Mouse (Mus musculus): ENCODE data around the gene Icam4. TPM values are rescaled to one million over a fixed set of nuclear protein-coding genes. Genes with fewer than 3 reads are reported as not detected.

Gene Icam4
- polyA plus RNA-seq, 1 experiment from 2014 or later: 1.0 TPM

MicroRNAs encoded within 50 kb of the gene (microRNA counts, 519-probe panel; counts per million panel counts)
- microRNA mmu-miR-1900: 3,056 counts per million, percentile 55 among the panel's probes with 10 or more counts

Small RNAs within 50 kb of the gene (microRNA-seq; reads per million reads assigned to microRNA genes)
- gene Mir1900 (not detected), gene Mir7082 (not detected)

Other genes with a start within 250 kb of the Icam4 start
- gene Col5a3, start 214.3 kb upstream of the Icam4 start, polyA plus RNA-seq (2014; fragmentation: Nextera tagmentation; extraction: Ambion mirVana): 1.1 and 1.2 TPM in 2 replicates
- gene Rdh8, start 210.9 kb upstream of the Icam4 start, polyA plus RNA-seq (2014; fragmentation: Nextera tagmentation; extraction: Ambion mirVana): not detected in 2 replicates
- 11.9 and 12.6 TPM in 2 replicates for gene A230050P20Rik, start 160.7 kb upstream of the Icam4 start, polyA plus RNA-seq (2014; fragmentation: Nextera tagmentation; extraction: Ambion mirVana)
- gene Angptl6, start 149.6 kb upstream of the Icam4 start, polyA plus RNA-seq (2014; fragmentation: Nextera tagmentation; extraction: Ambion mirVana): 6.9 and 7.2 TPM in 2 replicates
- 72.7 and 74.6 TPM in 2 replicates for gene Ppan, start 141.2 kb upstream of the Icam4 start, polyA plus RNA-seq (2014; fragmentation: Nextera tagmentation; extraction: Ambion mirVana)
- gene Eif3g, start 130.8 kb upstream of the Icam4 start, polyA plus RNA-seq (2014; fragmentation: Nextera tagmentation; extraction: Ambion mirVana): 281 and 289 TPM in 2 replicates
- 64.7 and 69.6 TPM in 2 replicates for gene Dnmt1, start 69.5 kb upstream of the Icam4 start, polyA plus RNA-seq (2014; fragmentation: Nextera tagmentation; extraction: Ambion mirVana)
- gene S1pr2, start 52.6 kb upstream of the Icam4 start, polyA plus RNA-seq (2014; fragmentation: Nextera tagmentation; extraction: Ambion mirVana): 48.6 and 52.3 TPM in 2 replicates
- 136 and 150 TPM in 2 replicates for gene Mrpl4, start 26.6 kb upstream of the Icam4 start, polyA plus RNA-seq (2014; fragmentation: Nextera tagmentation; extraction: Ambion mirVana)
- gene Icam1, start 13.4 kb upstream of the Icam4 start, polyA plus RNA-seq (2014; fragmentation: Nextera tagmentation; extraction: Ambion mirVana): 10.6 and 12.5 TPM in 2 replicates
- gene Icam5, start 2.7 kb downstream of the Icam4 start, polyA plus RNA-seq (2014; fragmentation: Nextera tagmentation; extraction: Ambion mirVana): 0.18 TPM in 1 of 2 replicates, not detected in the other
- 1.8 TPM in 1 of 2 replicates, not detected in the other for gene Zglp1, start 37.7 kb downstream of the Icam4 start, polyA plus RNA-seq (2014; fragmentation: Nextera tagmentation; extraction: Ambion mirVana)
- gene Gm49373, start 43.7 kb downstream of the Icam4 start, polyA plus RNA-seq (2014; fragmentation: Nextera tagmentation; extraction: Ambion mirVana): 0.30 and 0.43 TPM in 2 replicates
- gene Fdx1l, start 44.2 kb downstream of the Icam4 start, polyA plus RNA-seq (2014; fragmentation: Nextera tagmentation; extraction: Ambion mirVana): 56.0 and 56.4 TPM in 2 replicates
- 2.0 and 2.3 TPM in 2 replicates for gene Gm38431, start 62.6 kb downstream of the Icam4 start, polyA plus RNA-seq (2014; fragmentation: Nextera tagmentation; extraction: Ambion mirVana)
- gene Raver1, start 62.6 kb downstream of the Icam4 start, polyA plus RNA-seq (2014; fragmentation: Nextera tagmentation; extraction: Ambion mirVana): 68.7 and 74.2 TPM in 2 replicates
- gene Tyk2, start 101.9 kb downstream of the Icam4 start, polyA plus RNA-seq (2014; fragmentation: Nextera tagmentation; extraction: Ambion mirVana): 10.2 and 10.9 TPM in 2 replicates
- 283 and 302 TPM in 2 replicates for gene Cdc37, start 120.6 kb downstream of the Icam4 start, polyA plus RNA-seq (2014; fragmentation: Nextera tagmentation; extraction: Ambion mirVana)
- gene Pde4a, start 136.3 kb downstream of the Icam4 start, polyA plus RNA-seq (2014; fragmentation: Nextera tagmentation; extraction: Ambion mirVana): 5.4 TPM in 2 replicates
- gene Keap1, start 210.0 kb downstream of the Icam4 start, polyA plus RNA-seq (2014; fragmentation: Nextera tagmentation; extraction: Ambion mirVana): 34.5 and 40.3 TPM in 2 replicates
- 0.27 and 0.48 TPM in 2 replicates for gene S1pr5, start 219.1 kb downstream of the Icam4 start, polyA plus RNA-seq (2014; fragmentation: Nextera tagmentation; extraction: Ambion mirVana)
- 38.8 and 43.5 TPM in 2 replicates for gene Atg4d, start 235.9 kb downstream of the Icam4 start, polyA plus RNA-seq (2014; fragmentation: Nextera tagmentation; extraction: Ambion mirVana)

All from stomach, embryonic 14.5 days (tissue).